Mouse (Mus musculus): Measurements from ENCODE around the gene Brd2. TPM values are rescaled to one million over a fixed set of nuclear protein-coding genes. Genes with fewer than 3 reads are reported as not detected.
"Not testable (repeated sequence)": the region's sequence is repeated elsewhere in the genome, so short reads cannot be mapped to it uniquely, and the experiment has no call there.

The Brd2 gene
- total RNA-seq (2021) = 10 to 100 TPM; 64.5 to 79.0 TPM
- long read RNA-seq, experiment 1, partial matches to known transcripts = 4 of 90 reads
- long read RNA-seq, experiment 1, other reads (novel, unspliced or antisense) = 86 of 90 reads
- long read RNA-seq, experiment 2, partial matches to known transcripts = 0 of 102 reads
- long read RNA-seq, experiment 2, other reads (novel, unspliced or antisense) = 102 of 102 reads

GRCm38 (mm10) chr17:34122188-34122984 is at the start of gene Brd2:
Brd2 (minus strand) TSS chr17:34122634.
- peak; percentile 98 for DNase-seq

DNA sequence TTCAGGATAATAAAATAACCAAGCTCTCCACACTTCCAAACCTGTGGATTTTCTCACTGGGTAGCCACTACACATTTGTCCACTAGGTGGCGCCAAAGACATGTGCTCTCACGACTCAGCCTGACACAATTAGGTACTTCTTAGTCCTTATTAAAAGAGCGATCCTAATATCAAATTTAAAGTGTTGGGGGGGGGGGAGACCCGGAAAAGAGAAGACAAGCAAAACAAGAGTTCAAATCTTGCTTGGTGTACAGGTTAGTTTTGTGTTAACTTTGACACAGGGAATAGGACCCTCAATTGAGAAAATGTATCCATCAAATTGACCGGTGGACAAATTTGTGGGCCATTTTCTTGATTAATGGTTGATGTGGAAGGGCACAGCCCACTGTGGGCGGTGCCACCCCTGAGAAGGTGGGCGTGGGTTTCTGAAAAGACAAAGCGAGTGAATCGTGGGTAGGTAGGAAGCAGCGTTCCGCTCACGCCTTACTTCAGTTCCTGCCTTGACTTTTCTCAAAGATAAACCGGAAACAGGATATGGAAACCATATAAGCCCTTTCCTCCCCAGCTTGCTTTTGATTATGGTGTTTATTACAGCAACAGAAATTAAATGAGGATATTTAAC is 48.6 kb upstream of the Brd2 start:
- peak; percentile 76 to 94 for DNase-seq

GRCm38 (mm10) chr17:34170487-34170876 is 48.0 kb upstream of the Brd2 start:
- no peak for DNase-seq

DNA sequence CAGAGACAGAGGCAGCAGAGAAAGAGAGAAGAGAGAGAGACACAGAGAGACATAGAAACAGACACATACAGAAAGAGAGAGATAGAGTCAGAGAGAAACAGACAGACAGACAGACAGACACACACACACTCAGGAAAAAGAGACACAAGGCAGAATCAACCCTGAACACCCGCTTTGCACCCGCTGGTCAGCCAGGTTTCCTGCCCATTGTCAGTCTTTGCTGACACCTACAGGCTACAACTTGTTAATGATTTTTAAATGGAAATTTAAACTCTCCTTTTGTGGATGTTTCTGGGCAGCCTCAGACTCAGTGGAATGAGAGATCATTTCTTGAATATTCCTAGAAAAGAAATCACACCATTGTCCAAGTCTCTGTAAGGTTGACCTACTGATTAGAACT is 46.8 kb upstream of the Brd2 start:
- DNase-seq = peak; percentile 47 to 57

DNA sequence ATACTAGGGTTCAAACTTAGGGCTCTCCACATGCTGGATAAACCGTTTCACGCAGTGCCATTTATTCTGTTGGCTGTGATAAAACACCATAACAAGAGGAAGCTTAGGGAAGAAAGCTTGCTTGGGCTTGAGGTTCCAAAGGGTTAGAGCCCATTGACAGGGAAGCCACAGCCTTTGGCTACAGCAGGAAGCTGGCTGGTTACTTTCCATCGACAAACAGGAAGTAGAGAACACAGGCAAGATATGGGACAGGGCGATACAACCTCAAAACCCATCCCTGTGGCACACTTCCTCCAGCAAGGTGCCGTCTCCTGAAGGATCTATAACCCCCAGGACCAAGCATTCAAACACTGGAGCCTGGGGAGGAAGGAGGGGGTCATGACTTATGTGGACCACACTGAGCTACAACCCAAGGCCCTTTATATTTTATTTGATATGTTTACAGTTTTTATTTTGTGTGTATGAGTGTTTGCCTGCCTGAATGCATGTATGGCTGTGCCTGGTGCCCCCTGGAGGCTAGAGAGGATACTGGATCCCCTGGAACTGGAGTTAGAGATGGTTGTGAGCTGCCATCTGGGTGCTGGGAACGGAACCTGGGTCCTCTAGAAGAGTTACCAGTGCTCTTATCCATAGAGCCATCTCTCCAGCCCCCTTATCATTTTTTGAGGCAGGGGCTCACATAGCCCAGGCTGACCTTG is 42.7 kb upstream of the Brd2 start:
- DNase-seq = no peak

GRCm38 (mm10) chr17:34164202-34164895 is 41.9 kb upstream of the Brd2 start:
- no peak for DNase-seq

DNA sequence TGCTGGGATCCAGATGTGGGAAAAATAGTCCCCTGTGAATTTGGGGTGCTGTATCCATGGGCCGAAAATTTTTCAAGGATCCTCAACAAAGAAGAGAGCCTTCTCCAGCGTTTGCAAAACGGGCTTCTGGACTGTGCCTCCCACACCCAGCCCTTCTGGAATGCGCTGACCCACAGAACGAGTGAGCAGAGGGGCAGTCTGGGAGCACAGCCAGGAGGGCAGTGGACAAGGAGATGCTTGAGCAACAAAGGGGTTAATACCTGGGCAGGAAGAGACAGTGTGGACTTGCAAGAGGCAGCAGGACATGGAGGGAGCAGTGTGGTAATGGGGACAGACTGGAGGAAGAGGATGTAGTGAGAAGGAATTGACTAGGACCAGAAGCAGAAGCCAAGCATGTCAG is 33.1 kb upstream of the Brd2 start:
- no peak for DNase-seq

DNA sequence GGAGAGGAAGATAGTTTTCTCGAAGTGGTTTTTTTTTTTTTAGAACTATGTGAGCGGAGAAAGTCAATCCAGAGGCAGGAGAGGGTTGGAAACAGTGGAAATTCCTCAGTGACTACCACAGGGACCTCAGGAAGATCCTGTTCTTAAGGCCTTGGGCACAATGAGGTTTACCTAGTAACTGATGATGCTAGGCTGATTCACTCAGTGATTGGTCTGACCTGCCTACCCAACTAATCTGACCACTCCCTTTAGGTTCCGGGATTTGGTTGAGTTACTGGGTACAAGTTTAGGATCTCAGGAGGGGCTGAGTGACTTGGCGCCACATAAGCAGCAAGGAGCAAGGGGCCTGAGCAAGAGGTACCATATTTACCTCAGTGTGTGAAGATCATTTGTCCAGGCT is 30.5 kb upstream of the Brd2 start, which contains the start of gene H2-DMb1:
Gene H2-DMb1, plus strand, starts transcription at position 150 of the 400 bp plus-strand sequence.
- peak; percentile 65 to 78 for DNase-seq

DNA sequence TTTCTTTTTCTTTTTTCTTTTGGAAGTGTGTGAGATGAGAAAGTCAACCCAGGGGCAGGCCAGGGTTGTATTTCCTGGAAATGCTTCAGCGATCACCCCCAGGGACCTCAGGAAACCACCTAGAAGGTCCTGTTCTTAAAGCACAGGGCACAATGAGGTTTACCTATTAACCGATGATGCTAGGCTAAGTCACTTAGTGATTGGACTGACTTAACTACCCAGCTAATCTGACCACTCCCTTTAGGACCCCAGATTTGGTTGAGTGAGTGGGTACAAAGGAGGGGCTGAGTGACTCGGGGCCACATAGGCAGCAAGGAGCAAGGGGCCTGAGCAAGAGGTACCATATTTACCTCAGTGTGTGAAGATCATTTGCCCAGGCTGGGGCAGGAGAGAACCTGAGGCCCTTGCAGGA is 22.5 kb upstream of the Brd2 start:
- DNase-seq = no peak

GRCm38 (mm10) chr17:34144221-34144620 is 21.8 kb upstream of the Brd2 start:
- not testable (repeated sequence) for DNase-seq

- DNase-seq = no peak
These were observed 21.0 kb upstream of the Brd2 start for GRCm38 (mm10) chr17:34143461-34143860.

DNA sequence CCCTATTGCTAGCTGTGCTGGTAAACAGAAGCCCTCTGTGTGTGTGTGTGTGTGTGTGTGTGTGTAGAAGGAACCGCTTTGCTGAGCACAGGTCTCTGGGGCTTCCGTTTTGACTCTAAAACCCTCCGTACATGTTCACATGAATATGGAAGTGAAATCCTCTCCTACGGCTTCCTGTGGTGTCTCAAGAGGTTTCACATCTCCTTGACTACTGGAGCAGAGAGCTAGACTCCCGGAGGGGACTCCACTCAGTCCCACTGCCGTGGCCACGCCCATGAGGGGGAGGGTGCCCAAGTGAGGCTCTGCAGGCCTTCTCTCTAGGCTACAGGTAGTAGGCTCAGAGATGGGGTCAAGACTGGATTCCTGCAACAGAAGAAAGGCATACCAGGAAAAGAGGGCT is 20.6 kb upstream of the Brd2 start, which contains the start of gene H2-DMb2:
Gene H2-DMb2, plus strand, starts transcription at position 275 of the 400 bp plus-strand sequence.
- DNase-seq = peak; percentile 65 to 84

DNA sequence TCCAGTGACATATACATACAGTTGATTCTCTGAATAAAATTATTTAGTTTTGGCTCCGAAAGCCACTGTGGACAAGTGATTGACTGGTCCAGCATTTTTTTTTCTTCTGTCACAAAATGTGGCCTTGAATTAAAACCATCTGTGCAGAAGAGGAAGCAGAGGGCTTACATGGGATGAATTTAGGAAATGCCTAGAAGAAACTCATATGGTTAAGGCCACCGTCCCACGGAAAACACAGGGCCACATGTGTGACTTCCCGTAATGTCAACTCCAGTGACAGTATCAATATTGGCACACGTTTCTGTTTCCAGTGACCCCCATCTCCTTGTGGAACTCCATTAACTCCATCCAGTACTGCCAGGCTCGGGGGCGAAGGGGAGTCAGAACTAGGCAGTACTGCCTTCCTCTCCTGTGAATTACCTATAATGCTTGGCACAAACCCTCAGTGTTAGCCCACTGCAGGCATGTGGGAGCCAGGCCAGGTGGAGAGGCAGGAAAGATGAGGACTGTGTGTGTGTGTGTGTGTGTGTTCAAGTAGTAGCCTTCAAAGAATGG is 20.1 kb upstream of the Brd2 start:
- DNase-seq = no peak

- DNase-seq = no peak
These were observed 19.0 kb upstream of the Brd2 start for GRCm38 (mm10) chr17:34141448-34141847.

- DNase-seq = no peak
These were observed 17.8 kb upstream of the Brd2 start for GRCm38 (mm10) chr17:34140240-34140639.

- peak in 1 of 2 experiments; percentile 46 for DNase-seq
These were observed 17.0 kb upstream of the Brd2 start for GRCm38 (mm10) chr17:34139416-34139815.

DNA sequence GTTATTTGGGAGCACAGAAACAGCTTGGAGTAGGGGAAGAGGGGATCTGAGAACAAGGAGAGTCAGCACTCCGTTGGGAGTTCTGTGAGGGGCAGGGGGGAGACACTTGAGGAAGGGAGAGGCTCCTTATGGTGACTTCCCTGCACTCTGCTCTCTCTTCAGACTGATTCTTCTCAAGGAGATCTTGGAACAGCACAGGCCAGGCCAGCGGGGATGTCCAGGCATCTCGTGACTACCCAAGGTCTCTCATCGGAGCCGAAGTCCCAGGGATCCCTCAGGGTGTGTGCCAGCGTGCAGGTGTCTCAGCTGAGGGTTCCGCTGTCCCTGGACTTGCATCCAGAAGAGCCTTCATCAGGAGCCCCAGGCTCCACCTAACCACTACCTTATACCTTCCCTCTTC is 16.2 kb upstream of the Brd2 start:
- DNase-seq = no peak

GRCm38 (mm10) chr17:34137601-34138000 is 15.2 kb upstream of the Brd2 start:
- no peak for DNase-seq

DNA sequence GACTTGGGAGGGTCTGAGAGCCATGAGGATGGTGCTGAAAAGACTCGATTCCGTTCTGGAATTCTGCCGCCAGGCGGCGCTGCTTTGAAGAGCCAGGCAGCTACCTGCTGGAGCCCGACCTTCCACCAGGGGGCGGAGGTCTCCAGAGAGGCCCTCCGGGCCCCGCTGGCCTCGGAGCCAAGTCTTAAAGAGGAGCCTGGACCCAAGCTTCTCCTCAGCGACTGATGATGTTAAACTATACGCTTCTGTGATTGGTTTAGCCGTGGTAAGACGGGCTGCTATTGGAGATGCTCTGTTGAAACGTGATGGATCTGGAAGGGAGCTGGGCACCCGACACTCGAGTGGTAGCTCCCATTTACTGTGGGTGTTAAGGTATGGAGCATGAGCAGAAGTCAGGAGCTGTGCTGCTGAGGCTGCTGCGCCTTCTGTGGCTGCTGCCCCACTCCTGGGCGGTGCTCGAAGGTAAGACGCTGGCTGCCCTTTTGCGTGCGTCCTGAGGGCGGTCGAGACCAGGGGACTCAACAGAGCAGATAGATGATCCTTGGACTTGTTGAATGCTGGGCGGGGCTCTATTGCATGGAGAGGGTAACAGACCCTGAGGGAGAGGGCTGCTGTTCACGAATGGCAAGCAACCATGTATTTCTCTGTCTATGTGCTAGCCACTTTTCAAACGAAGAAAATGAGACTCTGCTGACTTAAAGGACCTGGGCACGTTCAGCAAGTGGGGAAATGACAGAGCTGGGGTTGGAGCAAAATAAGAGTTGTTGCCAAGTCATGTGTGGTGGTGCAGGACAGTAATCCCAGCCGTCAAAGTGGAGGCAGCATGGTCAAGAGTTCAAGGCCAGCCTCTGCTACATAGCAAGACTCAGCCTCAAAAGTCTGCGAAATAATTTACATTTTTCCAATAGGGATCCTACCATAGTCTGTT is 13.1 kb upstream of the Brd2 start:
- peak; percentile 99 for DNase-seq

DNA sequence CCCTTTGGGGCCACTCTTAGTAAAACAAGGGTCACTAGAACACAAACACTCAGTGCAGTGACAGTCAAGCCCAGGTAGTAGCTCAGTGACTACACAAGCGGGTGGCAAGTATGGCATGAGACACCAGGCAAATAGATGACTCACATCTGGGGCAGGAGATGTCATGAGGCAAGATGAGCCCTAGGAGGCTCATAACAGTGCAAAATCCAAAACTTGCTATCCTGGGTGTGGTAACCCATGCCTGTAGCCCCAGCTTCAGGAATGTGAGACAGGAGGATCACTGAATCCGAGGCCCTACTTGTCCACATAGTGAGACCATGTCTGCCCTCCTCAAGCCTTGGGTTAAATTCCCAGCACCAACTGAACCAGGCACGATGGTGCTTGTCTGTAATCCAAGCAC is 12.0 kb upstream of the Brd2 start:
- no peak for DNase-seq

Data from heart, adult 18-20 months (tissue).